Mouse (Mus musculus): Measurements from ENCODE around the gene Irak1bp1. TPM values are rescaled to one million over a fixed set of nuclear protein-coding genes. Genes with fewer than 3 reads are reported as not detected.

The Irak1bp1 gene
- polyA plus RNA-seq, 1 experiment from 2014 or later = 35.2 TPM

DNA sequence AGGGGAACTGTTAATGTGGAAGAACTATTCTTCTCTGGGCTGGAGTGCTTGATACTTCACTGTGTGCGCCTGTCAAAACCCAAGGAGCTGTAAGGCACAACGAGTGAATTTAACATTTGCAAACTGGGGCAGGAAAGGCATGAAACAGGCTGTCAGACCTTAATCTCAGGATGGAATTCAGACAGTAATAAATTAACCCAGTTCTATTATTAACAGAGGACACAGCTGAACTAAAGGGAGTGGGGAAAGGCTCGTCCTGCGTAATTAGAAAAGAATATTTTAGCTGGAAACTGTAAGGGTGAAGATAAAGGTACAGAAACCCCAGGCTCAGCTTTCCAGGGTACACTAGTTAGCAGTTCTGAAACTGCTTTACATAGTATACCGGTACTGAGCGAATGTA is 6.6 kb downstream of the Irak1bp1 start:
- Histone ChIP-seq H3K27ac (no peak overlapping the region), H3K4me2 (no peak overlapping the region), H3K4me1 (peaks cover 6% of the 10 kb centered on the region), H3K9me3 (no peaks in the 10 kb centered on the region), H3K4me3 (replicated peaks) (no peak overlapping the region), H3K9ac (no peak overlapping the region), H3K27me3 (no peaks in the 10 kb centered on the region), H3K36me3 (replicated peaks) (peaks cover 16% of the 10 kb centered on the region)
- 71% methylated on average over 6 of the region's 6 CpGs for WGBS
- ATAC-seq (ENCODE audit: low FRiP score) = no peak

DNA sequence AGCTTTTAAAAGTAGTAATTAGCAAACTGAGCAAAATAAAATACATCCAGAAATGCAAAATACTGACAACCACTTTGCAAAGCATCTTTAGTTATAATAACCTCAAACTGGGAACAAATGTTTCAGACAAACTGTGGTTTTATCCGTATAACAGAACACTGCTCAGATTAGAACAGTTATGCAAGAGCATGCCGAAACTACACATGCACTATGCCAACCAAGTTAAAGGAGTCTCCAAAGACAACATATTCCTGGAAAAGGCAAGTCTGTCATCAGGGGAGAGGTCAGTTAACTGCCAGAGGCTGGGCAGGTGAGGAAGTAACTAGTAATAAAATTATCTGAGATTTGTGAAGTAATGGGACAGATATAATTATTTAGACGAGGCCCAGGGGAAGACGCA is 13.3 kb downstream of the Irak1bp1 start:
- H3K27ac ChIP-seq = no peak overlapping the region
- H3K36me3 ChIP-seq (replicated peaks) = peaks cover 31% of the 10 kb centered on the region
- no peak overlapping the region for H3K4me2 ChIP-seq
- H3K4me3 ChIP-seq (replicated peaks) = no peak overlapping the region
- no peaks in the 10 kb centered on the region for H3K4me1 ChIP-seq
- no peaks in the 10 kb centered on the region for H3K9me3 ChIP-seq
- H3K27me3 ChIP-seq = no peaks in the 10 kb centered on the region
- ATAC-seq (ENCODE audit: low FRiP score) = no peak
- no peak overlapping the region for H3K9ac ChIP-seq
- WGBS = 90% methylated on average over 4 of the region's 4 CpGs

- ATAC-seq (ENCODE audit: low FRiP score) = peak; percentile 51; the same call in 1 of the 2 replicates
- H3K27ac ChIP-seq = no peak overlapping the region
- no peaks in the 10 kb centered on the region for H3K4me1 ChIP-seq
- WGBS = 70% methylated on average over 2 of the region's 2 CpGs
- no peak overlapping the region for H3K4me3 ChIP-seq (replicated peaks)
- no peaks in the 10 kb centered on the region for H3K9me3 ChIP-seq
- no peaks in the 10 kb centered on the region for H3K27me3 ChIP-seq
- no peak overlapping the region for H3K9ac ChIP-seq
- no peaks in the 10 kb centered on the region for H3K36me3 ChIP-seq (replicated peaks)
- no peak overlapping the region for H3K4me2 ChIP-seq
These were observed 24.7 kb downstream of the Irak1bp1 start for GRCm38 (mm10) chr9:82854040-82854439.

DNA sequence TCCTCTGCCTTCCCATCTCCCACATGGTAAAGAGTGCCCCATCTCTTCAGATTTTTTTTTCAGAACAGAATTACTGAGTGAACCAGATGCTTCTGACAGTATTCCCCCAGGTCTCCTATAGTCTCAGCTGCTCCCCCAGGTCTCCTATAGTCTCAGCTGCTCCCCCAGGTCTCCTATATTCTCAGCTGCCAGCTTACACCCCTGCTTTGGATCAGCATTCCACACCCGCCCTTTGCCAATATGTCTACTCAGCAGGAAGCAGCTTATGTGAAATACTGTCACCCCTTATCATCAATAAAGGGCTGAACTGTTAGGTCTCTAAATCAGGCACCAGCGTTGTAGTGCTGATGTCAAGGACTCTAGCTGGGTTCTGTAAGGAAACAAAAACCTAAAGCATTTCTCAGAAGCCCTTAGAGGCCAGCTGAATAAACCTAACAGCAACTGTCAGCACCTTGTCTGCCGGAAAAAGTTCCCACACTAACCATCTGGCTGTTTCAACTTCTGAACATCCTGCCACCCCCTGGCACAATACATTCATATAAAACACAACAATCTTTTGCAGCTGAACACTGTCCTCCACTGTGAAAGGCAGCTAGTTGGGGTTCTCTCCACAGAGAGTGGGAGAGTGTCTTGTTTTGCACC is 25.8 kb downstream of the Irak1bp1 start:
- 36% methylated on average over 3 of the region's 3 CpGs for WGBS
- H3K36me3 ChIP-seq (replicated peaks) = no peaks in the 10 kb centered on the region
- no peak overlapping the region for H3K27ac ChIP-seq
- ATAC-seq (ENCODE audit: low FRiP score) = no peak
- no peak overlapping the region for H3K4me2 ChIP-seq
- no peaks in the 10 kb centered on the region for H3K4me1 ChIP-seq
- H3K9ac ChIP-seq = no peak overlapping the region
- no peak overlapping the region for H3K4me3 ChIP-seq (replicated peaks)
- no peaks in the 10 kb centered on the region for H3K27me3 ChIP-seq
- no peaks in the 10 kb centered on the region for H3K9me3 ChIP-seq

DNA sequence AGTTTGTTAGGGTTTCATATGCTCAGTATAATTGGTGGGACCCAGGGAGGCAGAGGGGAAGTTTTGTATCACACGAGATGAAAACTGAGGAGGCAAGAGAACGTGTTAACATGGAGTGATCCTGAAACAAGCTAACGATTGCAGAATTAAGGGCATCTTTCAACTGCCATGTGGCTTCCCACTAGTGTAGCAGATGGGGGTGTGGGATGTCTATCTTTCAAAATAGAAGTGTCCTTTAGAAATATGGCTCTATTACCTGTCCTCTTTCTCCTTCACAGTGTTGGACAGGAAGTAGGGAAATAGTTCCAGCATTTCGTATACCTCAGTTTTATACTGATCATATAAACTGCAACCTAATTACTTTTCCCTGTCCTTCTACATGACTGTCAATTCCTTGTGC is 26.9 kb downstream of the Irak1bp1 start:
- H3K4me1 ChIP-seq = no peaks in the 10 kb centered on the region
- no peaks in the 10 kb centered on the region for H3K27me3 ChIP-seq
- H3K4me2 ChIP-seq = no peak overlapping the region
- no peaks in the 10 kb centered on the region for H3K9me3 ChIP-seq
- WGBS = 77% methylated on average over 4 of the region's 4 CpGs
- no peaks in the 10 kb centered on the region for H3K36me3 ChIP-seq (replicated peaks)
- H3K4me3 ChIP-seq (replicated peaks) = no peak overlapping the region
- no peak overlapping the region for H3K9ac ChIP-seq
- no peak overlapping the region for H3K27ac ChIP-seq
- no peak for ATAC-seq (ENCODE audit: low FRiP score)

- no peak overlapping the region for H3K4me2 ChIP-seq
- H3K9me3 ChIP-seq = no peaks in the 10 kb centered on the region
- no peak overlapping the region for H3K4me3 ChIP-seq (replicated peaks)
- no peak for ATAC-seq (ENCODE audit: low FRiP score)
- no peak overlapping the region for H3K9ac ChIP-seq
- H3K36me3 ChIP-seq (replicated peaks) = peaks cover 7% of the 10 kb centered on the region; the same call in 1 of the 2 replicates
- no peaks in the 10 kb centered on the region for H3K4me1 ChIP-seq
- no peaks in the 10 kb centered on the region for H3K27me3 ChIP-seq
- no peak overlapping the region for H3K27ac ChIP-seq
- WGBS = 87% methylated on average over 2 of the region's 2 CpGs
These were observed 31.5 kb downstream of the Irak1bp1 start for GRCm38 (mm10) chr9:82860805-82861204.

- no peak overlapping the region for H3K27ac ChIP-seq
- H3K4me1 ChIP-seq = no peaks in the 10 kb centered on the region
- no peaks in the 10 kb centered on the region for H3K27me3 ChIP-seq
- H3K4me3 ChIP-seq (replicated peaks) = no peak overlapping the region
- WGBS = 94% methylated on average over 4 of the region's 4 CpGs
- H3K9me3 ChIP-seq = no peaks in the 10 kb centered on the region
- peaks cover 7% of the 10 kb centered on the region; the same call in 1 of the 2 replicates for H3K36me3 ChIP-seq (replicated peaks)
- ATAC-seq (ENCODE audit: low FRiP score) = no peak
- no peak overlapping the region for H3K9ac ChIP-seq
- H3K4me2 ChIP-seq = no peak overlapping the region
These were observed 32.0 kb downstream of the Irak1bp1 start for GRCm38 (mm10) chr9:82861316-82861715.

DNA sequence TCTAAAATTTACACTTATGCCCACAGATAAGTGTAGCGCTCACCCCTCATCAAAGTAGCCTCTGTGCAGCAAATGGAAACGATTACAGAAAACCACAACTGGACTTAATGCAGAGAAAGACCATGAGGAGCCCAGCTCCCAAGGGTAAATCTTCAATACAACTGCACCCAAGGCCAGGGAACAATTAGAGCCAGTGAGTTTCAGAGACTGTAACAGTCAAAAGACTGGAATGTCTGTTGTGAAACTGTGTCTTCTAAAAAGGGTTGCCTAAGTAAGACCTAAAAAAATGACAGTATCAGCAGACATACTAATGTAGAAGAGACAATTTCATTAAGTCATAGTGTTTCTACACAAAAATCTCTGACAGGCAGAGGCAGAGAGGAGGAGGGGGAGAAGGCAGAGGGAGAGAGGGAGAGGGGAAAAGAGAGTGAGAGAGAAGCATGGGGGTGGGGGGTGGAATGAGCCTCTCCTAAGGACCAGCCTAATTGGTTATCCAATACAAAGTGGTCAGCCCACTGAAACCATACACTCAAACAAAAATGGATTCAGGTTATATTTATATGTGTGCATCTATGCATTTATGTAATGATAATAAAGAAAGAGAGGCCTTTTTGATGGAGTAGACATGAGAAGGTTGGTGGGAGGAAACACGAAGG is 32.6 kb downstream of the Irak1bp1 start:
- no peak overlapping the region for H3K27ac ChIP-seq
- H3K4me2 ChIP-seq = no peak overlapping the region
- H3K4me1 ChIP-seq = no peaks in the 10 kb centered on the region
- H3K4me3 ChIP-seq (replicated peaks) = no peak overlapping the region
- WGBS = 87% methylated on average over 3 of the region's 3 CpGs
- H3K9ac ChIP-seq = no peak overlapping the region
- peaks cover 7% of the 10 kb centered on the region; the same call in 1 of the 2 replicates for H3K36me3 ChIP-seq (replicated peaks)
- no peaks in the 10 kb centered on the region for H3K27me3 ChIP-seq
- no peaks in the 10 kb centered on the region for H3K9me3 ChIP-seq
- ATAC-seq (ENCODE audit: low FRiP score) = 0 out of 2 replicates have a peak, but pooled peaks have one; percentile 52

DNA sequence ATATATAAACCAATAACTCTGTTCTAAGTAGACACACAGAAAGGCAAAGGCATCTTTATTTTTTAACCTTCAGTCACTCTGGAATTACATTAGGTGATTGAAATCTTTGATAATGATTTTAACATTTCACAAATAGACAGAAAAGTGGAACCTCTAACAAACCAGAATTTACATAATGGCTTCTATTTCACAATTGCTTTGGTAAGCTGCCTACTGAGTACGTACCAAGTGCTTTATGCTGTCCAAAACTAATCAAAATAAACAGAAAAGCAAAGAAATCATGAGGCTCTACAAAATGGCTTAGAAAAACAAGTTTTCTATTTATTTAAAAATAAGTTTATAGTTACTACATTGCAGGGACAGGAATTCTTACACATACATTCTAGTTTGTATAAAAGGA is 36.8 kb downstream of the Irak1bp1 start:
- H3K27me3 ChIP-seq = no peaks in the 10 kb centered on the region
- ATAC-seq (ENCODE audit: low FRiP score) = no peak
- peaks cover 23% of the 10 kb centered on the region for H3K36me3 ChIP-seq (replicated peaks)
- no peak overlapping the region for H3K4me2 ChIP-seq
- no peak overlapping the region for H3K27ac ChIP-seq
- H3K4me1 ChIP-seq = no peaks in the 10 kb centered on the region
- 85% methylated on average over 1 of the region's 1 CpGs for WGBS
- H3K4me3 ChIP-seq (replicated peaks) = no peak overlapping the region
- no peak overlapping the region for H3K9ac ChIP-seq
- no peaks in the 10 kb centered on the region for H3K9me3 ChIP-seq

DNA sequence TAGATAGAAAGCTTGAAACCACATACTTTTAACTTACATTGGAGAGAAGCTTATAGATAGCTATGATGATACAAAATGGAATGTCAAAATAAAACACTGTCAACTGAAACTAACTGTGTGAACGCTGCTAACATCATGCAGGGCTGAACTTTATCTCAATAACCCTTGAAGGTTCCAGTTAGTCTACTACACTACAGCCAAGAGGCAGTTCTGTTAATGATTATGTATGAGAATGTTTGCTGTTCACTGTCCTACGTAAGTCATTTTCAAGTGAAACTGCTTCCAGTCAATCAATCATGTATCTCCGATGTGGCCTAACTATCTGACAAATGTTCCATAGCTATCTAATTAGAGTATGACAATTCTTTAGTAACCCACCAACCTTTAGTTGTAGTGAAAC is 38.4 kb downstream of the Irak1bp1 start:
- H3K9me3 ChIP-seq = no peaks in the 10 kb centered on the region
- H3K4me1 ChIP-seq = no peaks in the 10 kb centered on the region
- no peak for ATAC-seq (ENCODE audit: low FRiP score)
- no peak overlapping the region for H3K27ac ChIP-seq
- no peaks in the 10 kb centered on the region for H3K27me3 ChIP-seq
- H3K36me3 ChIP-seq (replicated peaks) = peaks cover 32% of the 10 kb centered on the region
- 83% methylated on average over 3 of the region's 3 CpGs for WGBS
- H3K4me2 ChIP-seq = no peak overlapping the region
- H3K4me3 ChIP-seq (replicated peaks) = no peak overlapping the region
- no peak overlapping the region for H3K9ac ChIP-seq

GRCm38 (mm10) chr9:82877078-82877477 is 47.7 kb downstream of the Irak1bp1 start:
- no peaks in the 10 kb centered on the region for H3K9me3 ChIP-seq
- H3K9ac ChIP-seq = no peak overlapping the region
- H3K4me1 ChIP-seq = no peaks in the 10 kb centered on the region
- no peak overlapping the region for H3K4me3 ChIP-seq (replicated peaks)
- ATAC-seq (ENCODE audit: low FRiP score) = no peak
- H3K27me3 ChIP-seq = no peaks in the 10 kb centered on the region
- H3K4me2 ChIP-seq = no peak overlapping the region
- no peak overlapping the region for H3K27ac ChIP-seq
- 90% methylated on average over 1 of the region's 1 CpGs for WGBS
- peaks cover 63% of the 10 kb centered on the region for H3K36me3 ChIP-seq (replicated peaks)

- Histone ChIP-seq H3K9ac (no peak overlapping the region), H3K27ac (no peak overlapping the region), H3K27me3 (no peaks in the 10 kb centered on the region), H3K36me3 (replicated peaks) (peaks cover 64% of the 10 kb centered on the region), H3K4me2 (no peak overlapping the region), H3K9me3 (no peaks in the 10 kb centered on the region), H3K4me3 (replicated peaks) (no peak overlapping the region), H3K4me1 (no peaks in the 10 kb centered on the region)
- ATAC-seq (ENCODE audit: low FRiP score) = no peak
These were observed 54.8 kb downstream of the Irak1bp1 start for GRCm38 (mm10) chr9:82884177-82884576.

DNA sequence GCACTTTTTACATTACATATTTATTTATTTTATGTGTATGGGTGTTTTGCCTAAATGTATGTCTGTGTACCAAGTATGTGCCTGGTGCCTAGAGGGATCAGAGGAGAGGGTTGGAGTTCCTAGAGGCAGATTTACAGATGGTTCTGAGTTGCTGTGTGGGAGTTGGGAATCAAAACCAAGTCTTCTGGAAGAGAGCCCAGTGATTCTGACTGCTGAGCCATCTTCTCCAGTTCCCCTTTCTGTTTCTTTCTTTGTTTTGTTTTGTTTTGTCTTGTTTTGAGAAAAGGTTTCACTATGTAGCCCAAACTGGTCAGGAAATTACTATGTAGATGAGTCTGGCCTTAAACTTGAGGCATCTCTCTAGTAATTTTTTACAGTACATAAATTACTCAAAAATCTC is 59.3 kb downstream of the Irak1bp1 start:
- ATAC-seq (ENCODE audit: low FRiP score) = no peak
- Histone ChIP-seq H3K4me2 (no peak overlapping the region), H3K9me3 (no peaks in the 10 kb centered on the region), H3K9ac (no peak overlapping the region), H3K4me1 (no peaks in the 10 kb centered on the region), H3K4me3 (replicated peaks) (no peak overlapping the region), H3K27ac (no peak overlapping the region), H3K36me3 (replicated peaks) (peaks cover 58% of the 10 kb centered on the region), H3K27me3 (no peaks in the 10 kb centered on the region)
